Comparison of ENCODE assay signal across 23 mouse cellular contexts in genomic region chr4:43163205-43163604, GRCm38 (mm10).
DNase-seq lines count a peak whose midpoint lies in the region; ATAC-seq and TF ChIP-seq lines count a peak whose summit lies in the region.
"Had no signal": no experiment of that assay in that cellular context is flagged by ENCODE, and none has a peak within 500 bp of the region (broad histone marks: within the 10 kb centered on the region; RNA-seq: fewer than 3 reads in every experiment).

No protein-coding gene starts in this region.

- no peak overlapping the region for H3K4me3 ChIP-seq in MEL (ENCODE audit: control insufficient read depth in 1 of 2, insufficient read depth in 1 of 2, low read depth in 2 of 2, low read length in 2 of 2)
- H3K4me3 ChIP-seq: embryonic facial prominence, embryonic 13.5 days; embryonic facial prominence, embryonic 15.5 days; erythroblast, embryonic 14.5 days; forebrain, embryonic 10.5 days; forebrain, embryonic 12.5 days had no signal

- H3K79me2 ChIP-seq in MEL (ENCODE audit: control insufficient read depth, insufficient read depth, low read length, poor library complexity), result no peaks in the 10 kb centered on the region

- peaks cover 38 to 50% of the 10 kb centered on the region in 2 experiments for H3K4me1 ChIP-seq in MEL (ENCODE audit: control insufficient read depth in 1 of 2, insufficient read depth in 2 of 2, low read length in 2 of 2)
- H3K4me1 ChIP-seq: embryonic facial prominence, embryonic 13.5 days; embryonic facial prominence, embryonic 15.5 days had no signal

- no peaks in the 10 kb centered on the region for H3K27me3 ChIP-seq in MEL (ENCODE audit: control insufficient read depth in 1 of 2, insufficient read depth in 2 of 2, low read length in 2 of 2)
- H3K27me3 ChIP-seq: embryonic facial prominence, embryonic 13.5 days; embryonic facial prominence, embryonic 15.5 days; forebrain, embryonic 12.5 days had no signal

- peak overlapping the region; percentile 64 for H3K27ac ChIP-seq in MEL (ENCODE audit: control insufficient read depth, low read depth, low read length)
- H3K27ac ChIP-seq: embryonic facial prominence, embryonic 13.5 days; embryonic facial prominence, embryonic 15.5 days; forebrain, embryonic 10.5 days; forebrain, embryonic 12.5 days had no signal

- no peak overlapping the region for H3K9ac ChIP-seq in MEL (ENCODE audit: control insufficient read depth, low read depth, low read length, poor library complexity, severe bottlenecking)
- H3K9ac ChIP-seq: embryonic facial prominence, embryonic 13.5 days; embryonic facial prominence, embryonic 15.5 days; forebrain, embryonic 12.5 days had no signal

- no peak for TF ChIP-seq CTCF in MEL (IDR thresholded peaks at IDR 0.05 in 2 of 3, conservative IDR thresholded peaks at IDR 0.05 in 1 of 3; ENCODE audit: control insufficient read depth in 1 of 3, insufficient read depth in 1 of 3, low read depth in 2 of 3, low read length in 3 of 3, poor library complexity in 1 of 3, severe bottlenecking in 1 of 3)

- no peak for TF ChIP-seq RAD21 in MEL (IDR thresholded peaks at IDR 0.05; ENCODE audit: low read depth, low read length)

- no peaks in the 10 kb centered on the region for H3K9me3 ChIP-seq in MEL (replicated peaks; ENCODE audit: insufficient read depth, low read length)
- H3K9me3 ChIP-seq: embryonic facial prominence, embryonic 13.5 days; embryonic facial prominence, embryonic 15.5 days; forebrain, embryonic 10.5 days; forebrain, embryonic 12.5 days had no signal

- peak; percentile 72 for DNase-seq in MEL (ENCODE audit: low read depth, low spot score)
- peak; percentile 10 for DNase-seq in c-Kit-positive CD71-positive TER-119-negative erythroid progenitor cells, embryonic 14.5 days (ENCODE audit: low read depth)
- DNase-seq in left cerebral cortex, postnatal 10 days (ENCODE audit: extremely low spot score in 1 of 2, low spot score in 2 of 2), result no peak
- DNase-seq in right cerebral cortex, adult 18-20 months, result no peak
- DNase-seq: adrenal gland, adult 2 months; adrenal gland, postnatal 10 days; adrenal gland, postnatal 25 days; cerebellum, adult 11 months; cerebellum, adult 18-20 months; cerebellum, adult 8-10 months; cerebellum, adult 9-11 months; cerebellum, postnatal 14 days; cerebellum, postnatal 36 days; embryo, embryonic 11 days had no signal

- intact Hi-C loops in left cerebral cortex, postnatal 10 days (cut with DNase I), result no loop called here

- H3K36me3 ChIP-seq in MEL (ENCODE audit: control insufficient read depth in 1 of 2, insufficient read depth in 2 of 2, low read length in 2 of 2), result peaks cover 0 to 54% of the 10 kb centered on the region in 2 experiments; a peak in 2 of 4 replicates
- H3K36me3 ChIP-seq: embryonic facial prominence, embryonic 13.5 days; embryonic facial prominence, embryonic 15.5 days; forebrain, embryonic 10.5 days; forebrain, embryonic 12.5 days had no signal

- peak; percentile 19 to 40; a peak in 1 of 4 replicates for TF ChIP-seq EP300 in MEL (IDR thresholded peaks at IDR 0.05; ENCODE audit: low read depth in 1 of 2, low read length in 2 of 2)

- no peak for ATAC-seq in megakaryocyte-erythroid progenitor cell, adult 5-6 weeks (replicated peaks; ENCODE audit: low FRiP score, low TSS enrichment, poor library complexity, severe bottlenecking)
- ATAC-seq: CD4-positive, CD25-positive, alpha-beta regulatory T cell, adult 4 months; forebrain, embryonic 14.5 days; forebrain, embryonic 16.5 days had no signal

- TF ChIP-seq POLR2A in MEL (IDR thresholded peaks at IDR 0.05; ENCODE audit: control insufficient read depth in 1 of 2, insufficient read depth in 1 of 2, low read depth in 1 of 2, low read length in 2 of 2, poor library complexity in 1 of 2), result no peak

TF ChIP-seq in MEL, 35 proteins besides CTCF, POLR2A, EP300 and RAD21:
- TF ChIP-seq MYB (IDR thresholded peaks at IDR 0.05; ENCODE audit: low read depth, low read length), result no peak
- no peak for TF ChIP-seq ZC3H11A (IDR thresholded peaks at IDR 0.05; ENCODE audit: low read depth, low read length)
- peak; percentile 48; the same call in 1 of the 2 replicates for TF ChIP-seq ETS1 (IDR thresholded peaks at IDR 0.05; ENCODE audit: low read depth, low read length)
- no peak for TF ChIP-seq TBP (IDR thresholded peaks at IDR 0.05; ENCODE audit: low read depth, low read length)
- no peak for TF ChIP-seq POLR2AphosphoS2 (IDR thresholded peaks at IDR 0.05; ENCODE audit: low read length)
- 0 out of 2 replicates have a peak, but pooled peaks have one; percentile 7 for TF ChIP-seq TAL1 (IDR thresholded peaks at IDR 0.05; ENCODE audit: low read length)
- TF ChIP-seq KAT2A (conservative IDR thresholded peaks at IDR 0.05; ENCODE audit: low read depth, low read length), result no peak
- TF ChIP-seq BHLHE40 (IDR thresholded peaks at IDR 0.05; ENCODE audit: borderline replicate concordance, low read depth, low read length), result peak; percentile 61; the same call in 1 of the 2 replicates
- TF ChIP-seq GATA1 (IDR thresholded peaks at IDR 0.05; ENCODE audit: low read depth, low read length), result peak; percentile 66
- TF ChIP-seq MYC (IDR thresholded peaks at IDR 0.05; ENCODE audit: low read depth, low read length), result 0 out of 2 replicates have a peak, but pooled peaks have one; percentile 24
- TF ChIP-seq HCFC1 (IDR thresholded peaks at IDR 0.05; ENCODE audit: low read depth, low read length), result no peak
- TF ChIP-seq CHD1 (IDR thresholded peaks at IDR 0.05; ENCODE audit: low read depth, low read length), result no peak
- TF ChIP-seq ZMIZ1 (IDR thresholded peaks at IDR 0.05; ENCODE audit: low read depth, low read length), result no peak
- peak; percentile 69; the same call in 1 of the 2 replicates for TF ChIP-seq MAZ (IDR thresholded peaks at IDR 0.05; ENCODE audit: low read depth, low read length)
- TF ChIP-seq USF2 (IDR thresholded peaks at IDR 0.05; ENCODE audit: borderline replicate concordance in 1 of 2, insufficient read depth in 1 of 2, low read depth in 1 of 2, low read length in 2 of 2), result peak in 1 of 2 experiments; percentile 81; a peak in 2 of 4 replicates
- TF ChIP-seq ELF1 (IDR thresholded peaks at IDR 0.05; ENCODE audit: low read depth, low read length), result no peak
- TF ChIP-seq NRF1 (IDR thresholded peaks at IDR 0.05; ENCODE audit: insufficient read depth, low read depth, low read length, poor library complexity, severe bottlenecking), result no peak
- 0 out of 2 replicates have a peak, but pooled peaks have one; percentile 32 for TF ChIP-seq SIN3A (IDR thresholded peaks at IDR 0.05; ENCODE audit: low read length)
- peak; percentile 39; the same call in 1 of the 2 replicates for TF ChIP-seq ZNF384 (IDR thresholded peaks at IDR 0.05; ENCODE audit: low read depth, low read length)
- TF ChIP-seq RCOR1 (IDR thresholded peaks at IDR 0.05; ENCODE audit: low read depth, low read length), result 0 out of 2 replicates have a peak, but pooled peaks have one; percentile 10
- no peak for TF ChIP-seq GABPA (IDR thresholded peaks at IDR 0.05; ENCODE audit: low read depth, low read length)
- TF ChIP-seq SMC3 (IDR thresholded peaks at IDR 0.05; ENCODE audit: low read depth, low read length), result no peak
- no peak for TF ChIP-seq MEF2A (IDR thresholded peaks at IDR 0.05; ENCODE audit: extremely low read depth, insufficient replicate concordance, low read depth, low read length, poor library complexity, severe bottlenecking)
- TF ChIP-seq ZKSCAN1 (IDR thresholded peaks at IDR 0.05; ENCODE audit: low read depth, low read length), result no peak
- no peak for TF ChIP-seq E2F4 (IDR thresholded peaks at IDR 0.05; ENCODE audit: borderline replicate concordance, low read depth, low read length)
- TF ChIP-seq TCF12 (IDR thresholded peaks at IDR 0.05; ENCODE audit: low read depth, low read length), result peak; percentile 18; the same call in 1 of the 2 replicates
- no peak for TF ChIP-seq POLR2AphosphoS5 (IDR thresholded peaks at IDR 0.05; ENCODE audit: borderline replicate concordance, low read depth, low read length)
- TF ChIP-seq MAX (IDR thresholded peaks at IDR 0.05; ENCODE audit: low read length), result peak; percentile 71
- no peak for TF ChIP-seq JUND (IDR thresholded peaks at IDR 0.05; ENCODE audit: low read depth, low read length)
- TF ChIP-seq MAFK (IDR thresholded peaks at IDR 0.05; ENCODE audit: borderline replicate concordance, low read depth, low read length), result no peak
- TF ChIP-seq MXI1 (IDR thresholded peaks at IDR 0.05; ENCODE audit: low read depth, low read length), result peak; percentile 32; the same call in 1 of the 2 replicates
- no peak for TF ChIP-seq UBTF (IDR thresholded peaks at IDR 0.05; ENCODE audit: borderline replicate concordance, insufficient read depth, low read depth, low read length)
- TF ChIP-seq NELFE (IDR thresholded peaks at IDR 0.05; ENCODE audit: low read depth, low read length), result no peak
- TF ChIP-seq USF1 (IDR thresholded peaks at IDR 0.05; ENCODE audit: low read depth, low read length), result peak; percentile 95
- TF ChIP-seq CHD2 (IDR thresholded peaks at IDR 0.05; ENCODE audit: low read length), result no peak
TF ChIP-seq in MEL: peak in this region for 14.

Comparison
In these comparisons a context has a peak if more than half of its experiments do, and no peak if none do; other contexts are left out.
1. DNase-seq: peak in MEL (single experiment) and c-Kit-positive CD71-positive TER-119-negative erythroid progenitor cells, embryonic 14.5 days (single experiment); none in left cerebral cortex, postnatal 10 days (0 of 2) and right cerebral cortex, adult 18-20 months (single experiment).